Mouse (Mus musculus) hindbrain, embryonic 15.5 days (tissue): ENCODE measurements around the gene Mrgprd. TPM values are rescaled to one million over a fixed set of nuclear protein-coding genes. Genes with fewer than 3 reads are reported as not detected.
A peak's percentile ranks its signal among the peaks of the same experiment; 100 is the strongest.

Experiments used
- ATAC-seq: fragments of 200-750 bp; cut with Nextera tagmentation; 2 replicates; pipeline ENCODE4 v1.8.0; 2017; ENCODE audit warnings: low read depth, moderate number of reproducible peaks, moderate TSS enrichment; ENCODE audit not compliant: low FRiP score
- H3K27ac ChIP-seq: fragments of 300-500 bp; sonication (generic); replicated peaks from 2 replicates; pipeline ENCODE4 v1.5.1; 2015; ENCODE audit warnings: mild to moderate bottlenecking, inconsistent platforms
- H3K27me3 ChIP-seq: fragments of 300-500 bp; sonication (generic); 2 replicates; pipeline ENCODE4 v1.6.1; 2015; ENCODE audit warnings: control low read depth, inconsistent platforms
- H3K36me3 ChIP-seq: fragments of 300-500 bp; sonication (generic); 2 replicates; pipeline ENCODE4 v1.6.1; 2015; ENCODE audit warnings: control low read depth, inconsistent platforms
- H3K4me1 ChIP-seq: fragments of 300-500 bp; sonication (generic); replicated peaks from 2 replicates; pipeline ENCODE4 v1.6.1; 2015; ENCODE audit warnings: control low read depth, inconsistent platforms
- H3K4me2 ChIP-seq: fragments of 300-500 bp; sonication (generic); 2 replicates; pipeline ENCODE4 v1.6.1; 2015; ENCODE audit warnings: moderate library complexity, mild to moderate bottlenecking, inconsistent platforms
- H3K4me3 ChIP-seq: fragments of 300-500 bp; sonication (generic); 2 replicates; pipeline ENCODE4 v1.5.1; 2015; ENCODE audit warnings: mild to moderate bottlenecking, inconsistent platforms
- H3K9ac ChIP-seq: fragments of 300-500 bp; sonication (generic); 2 replicates; pipeline ENCODE4 v1.6.1; 2015; ENCODE audit warnings: inconsistent platforms
- H3K9me3 ChIP-seq: fragments of 300-500 bp; sonication (generic); 2 replicates; pipeline ENCODE4 v1.6.1; 2016; ENCODE audit warnings: control low read depth, inconsistent platforms
- WGBS: fragments of 180-500 bp; shearing (Covaris S2); methylation state at CpG from one replicate; pipeline ENCODE4 v1.1.7; 2015; 5-methylcytosine and 5-hydroxymethylcytosine counted together
- polyA plus RNA-seq: library from polyadenylated mRNA; unstranded; fragments of >200 nt; fragmentation: Nextera tagmentation; extraction: Ambion mirVana; gene quantifications from 2 replicates; pipeline ENCODE4 v1.2.1, GENCODE M21; 2015

The Mrgprd gene
- polyA plus RNA-seq, 1 experiment from 2014 or later = not detected

GRCm38 (mm10) chr7:145334428-145335027 is 19.9 kb downstream of the Mrgprd start:
- Histone ChIP-seq H3K36me3 (no peaks in the 10 kb centered on the region), H3K4me3 (no peak overlapping the region), H3K9me3 (no peaks in the 10 kb centered on the region), H3K4me1 (no peaks in the 10 kb centered on the region), H3K27ac (no peak overlapping the region), H3K4me2 (no peak overlapping the region), H3K27me3 (no peaks in the 10 kb centered on the region), H3K9ac (no peak overlapping the region)
- ATAC-seq = no peak
- WGBS = 71% methylated on average over 4 of the region's 4 CpGs

- Histone ChIP-seq H3K27ac (no peak overlapping the region), H3K27me3 (no peaks in the 10 kb centered on the region), H3K4me3 (no peak overlapping the region), H3K4me2 (no peak overlapping the region), H3K36me3 (no peaks in the 10 kb centered on the region), H3K9ac (no peak overlapping the region), H3K9me3 (no peaks in the 10 kb centered on the region), H3K4me1 (no peaks in the 10 kb centered on the region)
- peak; percentile 69; the same call in 1 of the 2 replicates for ATAC-seq
Observed at GRCm38 (mm10) chr7:145335199-145335598, 20.6 kb downstream of the Mrgprd start.

GRCm38 (mm10) chr7:145335616-145336332 is 21.1 kb downstream of the Mrgprd start:
- no peaks in the 10 kb centered on the region for H3K27me3 ChIP-seq
- H3K27ac ChIP-seq = no peak overlapping the region
- H3K9ac ChIP-seq = no peak overlapping the region
- H3K9me3 ChIP-seq = no peaks in the 10 kb centered on the region
- no peak overlapping the region for H3K4me2 ChIP-seq
- 92% methylated on average over 3 of the region's 3 CpGs for WGBS
- no peak for ATAC-seq
- H3K4me1 ChIP-seq = no peaks in the 10 kb centered on the region
- no peak overlapping the region for H3K4me3 ChIP-seq
- H3K36me3 ChIP-seq = no peaks in the 10 kb centered on the region

- H3K4me1 ChIP-seq = no peaks in the 10 kb centered on the region
- H3K9ac ChIP-seq = no peak overlapping the region
- H3K4me3 ChIP-seq = no peak overlapping the region
- no peaks in the 10 kb centered on the region for H3K27me3 ChIP-seq
- H3K27ac ChIP-seq = no peak overlapping the region
- no peaks in the 10 kb centered on the region for H3K36me3 ChIP-seq
- H3K4me2 ChIP-seq = no peak overlapping the region
- WGBS = 80% methylated on average over 2 of the region's 2 CpGs
- no peak for ATAC-seq
- H3K9me3 ChIP-seq = no peaks in the 10 kb centered on the region
Observed at GRCm38 (mm10) chr7:145337889-145338288, 23.3 kb downstream of the Mrgprd start.

- 77% methylated on average over 5 of the region's 5 CpGs for WGBS
- ATAC-seq = no peak
- no peaks in the 10 kb centered on the region for H3K36me3 ChIP-seq
Observed at GRCm38 (mm10) chr7:145340248-145340904, 25.7 kb downstream of the Mrgprd start.

More at GRCm38 (mm10) chr7:145340248-145340904, 25.7 kb downstream of the Mrgprd start:
- Histone ChIP-seq H3K4me3 (no peak overlapping the region), H3K4me2 (no peak overlapping the region), H3K27ac (no peak overlapping the region), H3K9ac (no peak overlapping the region), H3K27me3 (no peaks in the 10 kb centered on the region), H3K4me1 (no peaks in the 10 kb centered on the region), H3K9me3 (no peaks in the 10 kb centered on the region)

Other genes starting within 250 kb of the Mrgprd start
- not detected in 2 replicates for gene 1810010D01Rik, start 106.7 kb upstream of the Mrgprd start, polyA plus RNA-seq
- 3.4 and 3.7 TPM in 2 replicates for gene Tpcn2, start 30.8 kb upstream of the Mrgprd start, polyA plus RNA-seq
- 3.9 and 4.9 TPM in 2 replicates for gene Mrgprf, start 14.0 kb upstream of the Mrgprd start, polyA plus RNA-seq